Mouse (Mus musculus) lung, postnatal 36 days (tissue): ENCODE results near the gene Sdr42e1.
A peak's percentile ranks its signal among the peaks of the same experiment; 100 is the strongest.

Source experiments
- DNase-seq: peaks from one replicate; pipeline ENCODE4 v3.0.0; 2022; ENCODE audit warnings: mixed read lengths

Gene Sdr42e1

GRCm38 (mm10) chr8:117673430-117673830 lies at the start of gene Sdr42e1:
Gene Sdr42e1 (minus strand): TSS chr8:117673689.
- DNase-seq, result peak; percentile 66

DNA sequence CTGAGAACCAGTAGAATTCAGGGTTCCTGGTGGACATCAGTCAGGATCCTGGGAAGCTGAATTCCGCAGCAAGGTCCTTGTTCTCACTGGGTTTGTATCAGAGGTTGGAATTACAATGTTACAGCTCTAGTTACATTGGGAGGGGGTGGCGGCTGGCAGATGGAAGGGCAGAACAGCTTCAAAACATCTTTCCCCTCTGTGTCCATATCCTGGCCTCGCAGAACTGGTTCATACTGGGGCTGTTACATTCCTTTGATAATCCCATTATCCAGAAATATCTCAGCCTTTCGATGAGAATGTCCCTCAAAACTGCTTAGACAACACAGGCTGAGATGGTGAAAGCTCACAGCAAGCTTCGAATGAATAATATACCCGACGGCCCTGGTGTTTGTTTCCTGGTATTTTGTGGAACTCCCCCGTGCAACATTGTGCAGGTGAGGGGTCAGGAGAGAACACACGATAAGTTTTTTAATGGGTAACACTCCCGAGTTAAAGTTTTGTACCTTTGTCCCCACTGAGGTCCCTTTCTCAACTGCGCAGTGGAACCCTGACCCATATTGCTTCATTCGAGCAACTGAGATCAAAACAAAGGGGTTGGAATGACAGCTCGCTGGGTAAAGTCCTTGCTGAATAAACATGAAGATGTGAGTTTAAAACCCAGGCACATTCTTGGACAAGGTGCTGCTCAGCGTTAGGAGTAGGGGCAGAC lies 44.8 kb upstream of the Sdr42e1 start:
- no peak for DNase-seq

DNA sequence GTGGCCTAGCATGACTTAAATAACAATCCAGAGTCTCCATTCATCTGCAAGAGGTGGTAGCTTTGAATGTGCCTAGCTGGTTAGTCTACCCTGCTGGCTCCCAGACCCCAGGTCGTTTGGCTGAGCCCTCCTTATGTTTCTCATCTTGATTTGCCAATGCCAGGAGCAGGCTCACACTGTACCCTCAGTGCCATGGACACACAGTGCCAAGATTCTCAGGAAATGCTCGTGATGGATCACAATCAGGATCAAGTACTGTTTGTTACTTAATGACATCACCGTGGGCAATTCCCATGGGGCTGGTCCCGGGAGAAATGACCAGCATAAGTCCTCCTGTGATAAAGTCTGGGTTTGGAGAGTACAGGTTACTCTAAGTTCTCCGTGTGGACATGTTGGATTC lies 42.4 kb upstream of the Sdr42e1 start:
- no peak for DNase-seq

GRCm38 (mm10) chr8:117714604-117715003 lies 41.1 kb upstream of the Sdr42e1 start:
- DNase-seq, result peak; percentile 73

DNA sequence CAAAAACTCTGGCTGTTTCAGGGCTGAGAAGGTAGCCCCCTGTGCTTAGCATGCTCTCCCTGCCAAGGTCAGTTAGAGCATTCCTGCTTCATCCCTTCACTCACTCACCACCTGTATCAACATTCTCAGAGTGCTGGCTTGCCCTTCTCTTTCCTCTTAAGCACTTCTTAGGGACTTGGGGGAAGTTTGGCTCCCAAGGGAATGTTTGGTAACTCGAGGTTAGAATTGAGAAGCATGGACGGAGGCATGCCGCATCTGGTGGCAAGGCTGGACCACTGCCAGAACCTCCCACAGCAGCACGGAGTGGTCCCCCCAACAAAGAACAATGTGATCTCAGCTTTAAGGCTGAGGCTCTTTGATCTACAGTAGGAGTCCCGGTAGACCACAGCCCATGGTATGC lies 38.7 kb upstream of the Sdr42e1 start:
- DNase-seq, result no peak

DNA sequence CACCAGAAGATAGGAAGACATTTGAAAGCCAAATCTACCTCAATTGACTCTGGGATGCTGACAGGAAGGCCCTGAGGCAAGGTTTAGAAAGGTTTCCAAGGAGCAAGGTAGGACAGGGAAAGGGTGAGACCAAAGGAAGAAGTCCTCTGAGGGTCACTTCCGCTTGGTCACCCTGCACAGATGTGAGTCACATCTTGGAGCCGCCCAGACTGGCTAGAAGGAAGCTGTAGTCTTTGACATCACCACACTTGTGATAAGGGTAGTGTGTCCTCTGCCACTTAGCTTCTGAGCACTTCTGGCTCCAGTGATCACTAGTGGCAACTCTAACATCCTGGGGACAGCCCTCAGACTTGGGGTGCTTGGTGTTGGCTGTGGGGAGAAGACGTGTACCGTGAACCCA lies 32.7 kb upstream of the Sdr42e1 start:
- DNase-seq, result no peak

DNA sequence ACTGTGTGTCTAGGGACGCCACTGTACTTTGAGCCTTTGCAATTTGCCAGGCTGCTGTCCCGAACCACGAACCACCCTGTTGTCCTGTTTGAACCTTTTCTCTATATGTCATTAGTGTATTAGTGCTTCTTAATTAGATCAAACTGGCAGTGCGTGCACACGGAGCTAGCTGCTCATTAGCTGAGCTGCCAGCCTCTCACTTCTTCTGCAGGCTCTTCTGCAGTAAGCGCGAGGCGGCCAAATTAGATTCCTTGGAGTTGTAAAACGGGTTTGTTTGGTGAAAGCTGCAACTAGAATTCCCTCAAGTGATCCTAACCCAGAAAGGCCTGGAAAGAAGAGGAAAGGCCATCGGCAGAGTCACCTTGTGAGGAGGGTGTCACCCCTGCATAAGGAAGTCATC lies 29.2 kb upstream of the Sdr42e1 start:
- DNase-seq, result peak; percentile 17

- no peak for DNase-seq
Measured at GRCm38 (mm10) chr8:117701859-117702258, 28.4 kb upstream of the Sdr42e1 start, which contains the start of gene Hsd17b2. Gene Hsd17b2 (plus strand): TSS chr8:117701904.

GRCm38 (mm10) chr8:117701246-117701645 lies 27.8 kb upstream of the Sdr42e1 start:
- DNase-seq, result no peak

- DNase-seq, result no peak
Measured at GRCm38 (mm10) chr8:117700699-117701098, 27.2 kb upstream of the Sdr42e1 start.

DNA sequence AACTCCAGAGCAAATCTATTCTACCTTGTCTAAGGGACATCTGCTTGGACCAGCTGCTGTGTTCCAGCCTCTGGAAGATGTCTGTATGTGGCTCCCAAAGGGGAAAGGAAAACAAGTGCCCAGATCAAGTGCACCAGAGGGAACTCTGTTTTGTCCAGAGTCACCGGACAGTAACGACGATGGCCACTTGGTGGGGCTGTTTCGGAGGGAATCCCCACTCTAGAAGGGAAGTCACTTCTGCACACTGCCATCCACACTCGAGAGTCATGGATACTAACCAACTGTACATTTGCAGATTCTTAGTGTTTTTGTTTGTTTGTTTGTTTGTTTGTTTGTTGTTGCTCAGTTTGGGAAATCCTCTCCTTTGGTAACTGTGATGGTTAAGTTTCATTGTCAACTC lies 23.8 kb upstream of the Sdr42e1 start:
- peak; percentile 45 for DNase-seq

GRCm38 (mm10) chr8:117695636-117696035 lies 22.1 kb upstream of the Sdr42e1 start:
- DNase-seq, result no peak

GRCm38 (mm10) chr8:117692131-117692530 lies 18.6 kb upstream of the Sdr42e1 start:
- DNase-seq, result no peak

DNA sequence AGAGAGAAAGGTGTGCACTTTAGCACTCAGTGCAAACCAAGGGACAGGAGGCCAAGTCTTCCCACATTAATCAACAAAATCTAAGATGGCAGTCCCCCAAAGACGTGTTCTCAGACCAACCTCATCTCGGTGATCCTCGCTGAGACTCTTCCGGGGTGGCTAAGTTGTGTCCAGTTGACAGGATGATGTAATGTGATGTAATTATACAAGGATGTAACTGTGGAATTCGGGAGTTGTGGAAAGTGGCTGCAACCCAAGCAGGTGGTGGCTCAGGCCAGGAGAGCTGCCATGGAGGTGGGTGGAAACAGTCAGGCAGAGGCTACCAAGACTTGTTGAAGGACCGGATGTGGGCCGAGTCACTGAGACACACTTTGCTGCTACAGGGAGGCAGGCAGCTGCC lies 14.4 kb upstream of the Sdr42e1 start:
- no peak for DNase-seq

- no peak for DNase-seq
Measured at GRCm38 (mm10) chr8:117684504-117684903, 11.0 kb upstream of the Sdr42e1 start.

DNA sequence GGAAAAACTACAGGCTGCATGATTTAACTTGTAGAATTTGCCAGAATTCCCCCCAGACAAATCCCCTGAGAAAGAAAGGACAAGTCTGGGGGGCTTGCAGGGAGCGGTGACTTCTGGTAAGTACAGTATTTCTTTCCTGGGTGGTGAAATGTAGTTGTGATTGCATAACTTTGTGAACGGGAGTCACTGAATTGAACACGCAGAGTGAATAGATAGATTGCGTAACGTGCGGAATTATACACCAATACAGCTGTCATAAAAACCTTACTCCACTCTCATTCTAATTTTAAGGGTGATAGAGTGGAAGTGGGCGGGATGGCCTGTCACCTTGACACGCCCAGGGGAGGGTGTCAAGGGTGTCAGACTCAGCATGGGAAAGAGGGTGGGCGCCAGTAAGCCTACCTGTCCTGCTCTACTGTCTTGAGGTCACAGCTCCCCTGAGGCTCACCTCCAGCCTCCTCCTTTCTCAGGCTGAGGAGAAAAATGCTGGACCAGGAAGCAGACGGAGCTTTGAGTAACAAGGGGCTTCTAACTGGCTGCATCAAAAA lies 10.5 kb upstream of the Sdr42e1 start:
- no peak for DNase-seq

GRCm38 (mm10) chr8:117678650-117679049 lies 5.2 kb upstream of the Sdr42e1 start:
- DNase-seq, result no peak

DNA sequence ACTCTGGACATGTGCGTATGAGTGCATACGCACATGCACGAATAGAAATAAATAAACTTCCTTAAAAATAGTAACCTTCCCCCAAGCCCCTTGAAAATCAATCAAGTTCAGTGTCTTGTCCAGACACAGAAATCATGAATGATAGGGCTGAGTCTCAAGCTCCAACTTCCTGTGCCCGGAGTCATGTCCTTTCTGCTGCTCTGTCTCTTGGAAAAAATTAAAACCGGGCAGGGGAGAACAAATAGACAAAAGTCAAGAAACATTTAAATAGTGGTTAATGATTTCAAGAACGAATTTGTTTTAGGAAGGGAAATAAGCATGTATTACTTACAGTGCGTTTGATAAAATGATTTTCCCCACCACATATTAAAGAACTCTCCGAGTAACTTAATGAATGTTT lies 3.5 kb upstream of the Sdr42e1 start:
- DNase-seq, result no peak

GRCm38 (mm10) chr8:117676460-117676859 lies 3.0 kb upstream of the Sdr42e1 start:
- no peak for DNase-seq

DNA sequence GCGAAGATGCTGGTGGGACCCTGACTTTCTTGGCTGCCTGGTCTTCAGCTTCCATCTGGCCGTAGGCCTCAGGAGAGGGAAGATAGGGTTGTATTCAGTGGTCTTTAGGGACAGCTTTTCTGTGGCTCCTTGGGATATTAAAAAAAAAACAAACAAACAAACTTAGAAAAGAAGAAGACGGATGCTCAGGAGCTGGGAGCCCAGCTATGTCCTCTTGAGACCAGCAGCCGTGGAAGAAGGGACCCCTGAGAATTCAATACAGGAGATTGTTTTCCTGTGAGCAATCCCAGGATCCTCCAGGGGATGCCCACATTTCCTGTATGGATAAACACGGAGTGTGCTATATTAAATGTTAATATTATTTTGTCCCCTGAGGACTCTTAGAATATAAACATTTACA lies 1.7 kb upstream of the Sdr42e1 start:
- no peak for DNase-seq

DNA sequence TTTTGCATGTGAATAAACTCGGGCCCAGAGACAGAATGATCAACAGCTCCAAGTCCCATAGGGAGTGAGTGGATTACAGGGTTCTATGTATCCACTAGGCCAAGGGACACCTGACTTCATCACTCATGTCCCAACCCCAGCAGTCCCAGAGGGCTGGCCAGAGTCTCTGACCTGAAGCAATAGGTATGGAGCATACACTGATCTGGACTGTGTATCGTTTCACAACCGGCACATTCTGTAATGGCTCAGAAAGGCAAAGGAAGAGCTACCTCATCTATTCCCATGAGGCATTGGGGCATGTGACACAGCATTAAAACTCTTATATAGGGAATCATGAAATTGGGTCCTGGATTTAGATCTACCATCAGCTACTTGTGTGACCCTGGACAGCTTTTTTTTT lies 931 bp downstream of the Sdr42e1 start:
- DNase-seq, result no peak

GRCm38 (mm10) chr8:117670461-117670860 lies 3.0 kb downstream of the Sdr42e1 start:
- DNase-seq, result no peak

- no peak for DNase-seq
Measured at GRCm38 (mm10) chr8:117667349-117668124, 6.0 kb downstream of the Sdr42e1 start.
